Mouse (Mus musculus): ENCODE data around the gene Stx8. TPM values are rescaled to one million over a fixed set of nuclear protein-coding genes. Genes with fewer than 3 reads are reported as not detected.

Gene Stx8
- polyA plus RNA-seq, 1 experiment from 2014 or later = 64.1 TPM

Small RNAs within 50 kb of the gene (microRNA-seq; reads per million reads assigned to microRNA genes)
- gene Mir6406 = not detected

Other genes starting within 250 kb of the Stx8 start
- 0.15 and 0.22 TPM in 2 replicates for gene Glp2r, start 195.0 kb upstream of the Stx8 start, polyA plus RNA-seq (2015; fragmentation: Nextera tagmentation; extraction: Ambion mirVana)
- gene Gsg1l2, start 191.6 kb upstream of the Stx8 start, polyA plus RNA-seq (2015; fragmentation: Nextera tagmentation; extraction: Ambion mirVana) = not detected in 2 replicates
- gene Dhrs7c, start 168.0 kb upstream of the Stx8 start, polyA plus RNA-seq (2015; fragmentation: Nextera tagmentation; extraction: Ambion mirVana) = not detected in 2 replicates
- 0.80 and 0.88 TPM in 2 replicates for gene Usp43, start 44.0 kb upstream of the Stx8 start, polyA plus RNA-seq (2015; fragmentation: Nextera tagmentation; extraction: Ambion mirVana)
- gene Cfap52, start 542 bp upstream of the Stx8 start, polyA plus RNA-seq (2015; fragmentation: Nextera tagmentation; extraction: Ambion mirVana) = 4.6 and 5.1 TPM in 2 replicates